Mouse (Mus musculus): ENCODE results near the gene Tecr. TPM values are rescaled to one million over a fixed set of nuclear protein-coding genes. Genes with fewer than 3 reads are reported as not detected.
"Not testable (repeated sequence)": the region's sequence is repeated elsewhere in the genome, so short reads cannot be mapped to it uniquely, and the experiment has no call there.

Tecr gene
- polyA plus RNA-seq, 1 experiment, result 322 TPM

GRCm38 (mm10) chr8:83608398-83608829 lies 643 bp upstream of the Tecr start:
- Histone ChIP-seq H3K27ac (ENCODE audit: insufficient read depth, low read depth, low read length) (peak overlapping the region; percentile 90), H3K36me3 (ENCODE audit: control insufficient read depth, insufficient read depth, low read length) (peaks cover 32% of the 10 kb centered on the region), H3K4me3 (ENCODE audit: low read depth, low read length) (peak overlapping the region; percentile 73), H3K4me1 (ENCODE audit: control insufficient read depth, insufficient read depth, insufficient read length, low read length) (peaks cover 10% of the 10 kb centered on the region; the same call in 1 of the 2 replicates), H3K27me3 (ENCODE audit: control insufficient read depth, insufficient read depth, low read length) (no peaks in the 10 kb centered on the region)
- TF ChIP-seq POLR2A (IDR thresholded peaks at IDR 0.05; ENCODE audit: low read depth, low read length), result no peak; the same call in 1 of the 2 replicates
- no peak for TF ChIP-seq CTCF (IDR thresholded peaks at IDR 0.05; ENCODE audit: extremely low read depth, insufficient read length, insufficient replicate concordance, low read depth, low read length)
- under 1% methylated on average over 51 of the region's 51 CpGs for WGBS

- no peak for TF ChIP-seq POLR2A (IDR thresholded peaks at IDR 0.05; ENCODE audit: low read depth, low read length)
- TF ChIP-seq CTCF (IDR thresholded peaks at IDR 0.05; ENCODE audit: extremely low read depth, insufficient read length, insufficient replicate concordance, low read depth, low read length), result no peak
- Histone ChIP-seq H3K27ac (ENCODE audit: insufficient read depth, low read depth, low read length) (peak overlapping the region; percentile 72), H3K4me1 (ENCODE audit: control insufficient read depth, insufficient read depth, insufficient read length, low read length) (peaks cover 12% of the 10 kb centered on the region; the same call in 1 of the 2 replicates), H3K27me3 (ENCODE audit: control insufficient read depth, insufficient read depth, low read length) (no peaks in the 10 kb centered on the region), H3K4me3 (ENCODE audit: low read depth, low read length) (no peak overlapping the region), H3K36me3 (ENCODE audit: control insufficient read depth, insufficient read depth, low read length) (no peaks in the 10 kb centered on the region)
- WGBS, result 11% methylated on average over 2 of the region's 2 CpGs
Measured at GRCm38 (mm10) chr8:83602650-83603029, 5.1 kb downstream of the Tecr start.

- peaks cover 10% of the 10 kb centered on the region; the same call in 1 of the 2 replicates for H3K4me1 ChIP-seq (ENCODE audit: control insufficient read depth, insufficient read depth, insufficient read length, low read length)
- H3K36me3 ChIP-seq (ENCODE audit: control insufficient read depth, insufficient read depth, low read length), result no peaks in the 10 kb centered on the region
- TF ChIP-seq POLR2A (IDR thresholded peaks at IDR 0.05; ENCODE audit: low read depth, low read length) (no peak), CTCF (IDR thresholded peaks at IDR 0.05; ENCODE audit: extremely low read depth, insufficient read length, insufficient replicate concordance, low read depth, low read length) (no peak)
- no peaks in the 10 kb centered on the region for H3K27me3 ChIP-seq (ENCODE audit: control insufficient read depth, insufficient read depth, low read length)
- H3K4me3 ChIP-seq (ENCODE audit: low read depth, low read length), result no peak overlapping the region
- no peak overlapping the region for H3K27ac ChIP-seq (ENCODE audit: insufficient read depth, low read depth, low read length)
Measured at GRCm38 (mm10) chr8:83599814-83600213, 8.0 kb downstream of the Tecr start.

- peaks cover 10% of the 10 kb centered on the region; the same call in 1 of the 2 replicates for H3K4me1 ChIP-seq (ENCODE audit: control insufficient read depth, insufficient read depth, insufficient read length, low read length)
- no peak overlapping the region for H3K27ac ChIP-seq (ENCODE audit: insufficient read depth, low read depth, low read length)
- no peaks in the 10 kb centered on the region for H3K36me3 ChIP-seq (ENCODE audit: control insufficient read depth, insufficient read depth, low read length)
- H3K27me3 ChIP-seq (ENCODE audit: control insufficient read depth, insufficient read depth, low read length), result no peaks in the 10 kb centered on the region
- TF ChIP-seq POLR2A (IDR thresholded peaks at IDR 0.05; ENCODE audit: low read depth, low read length) (no peak), CTCF (IDR thresholded peaks at IDR 0.05; ENCODE audit: extremely low read depth, insufficient read length, insufficient replicate concordance, low read depth, low read length) (no peak)
- H3K4me3 ChIP-seq (ENCODE audit: low read depth, low read length), result no peak overlapping the region
- WGBS, result 58% methylated on average over 1 of the region's 1 CpGs
Measured at GRCm38 (mm10) chr8:83598146-83598545, 9.6 kb downstream of the Tecr start.

GRCm38 (mm10) chr8:83596369-83596768 lies 11.4 kb downstream of the Tecr start:
- 7% methylated on average over 3 of the region's 3 CpGs for WGBS
- TF ChIP-seq CTCF (IDR thresholded peaks at IDR 0.05; ENCODE audit: extremely low read depth, insufficient read length, insufficient replicate concordance, low read depth, low read length) (peak; percentile 47; the same call in 1 of the 2 replicates), POLR2A (IDR thresholded peaks at IDR 0.05; ENCODE audit: low read depth, low read length) (no peak)
- Histone ChIP-seq H3K4me3 (ENCODE audit: low read depth, low read length) (no peak overlapping the region), H3K36me3 (ENCODE audit: control insufficient read depth, insufficient read depth, low read length) (no peaks in the 10 kb centered on the region), H3K27me3 (ENCODE audit: control insufficient read depth, insufficient read depth, low read length) (no peaks in the 10 kb centered on the region), H3K4me1 (ENCODE audit: control insufficient read depth, insufficient read depth, insufficient read length, low read length) (no peaks in the 10 kb centered on the region; the same call in 1 of the 2 replicates), H3K27ac (ENCODE audit: insufficient read depth, low read depth, low read length) (peak overlapping the region; percentile 17; the same call in 1 of the 2 replicates)

- not testable (repeated sequence) for H3K27me3 ChIP-seq (ENCODE audit: control insufficient read depth, insufficient read depth, low read length); H3K4me1 ChIP-seq (ENCODE audit: control insufficient read depth, insufficient read depth, insufficient read length, low read length); H3K36me3 ChIP-seq (ENCODE audit: control insufficient read depth, insufficient read depth, low read length); H3K4me3 ChIP-seq (ENCODE audit: low read depth, low read length)
- peak overlapping the region; percentile 88 for H3K27ac ChIP-seq (ENCODE audit: insufficient read depth, low read depth, low read length)
- 14% methylated on average over 3 of the region's 3 CpGs for WGBS
Measured at GRCm38 (mm10) chr8:83595050-83595345, 12.8 kb downstream of the Tecr start.

GRCm38 (mm10) chr8:83594167-83595049 lies 13.4 kb downstream of the Tecr start:
- Histone ChIP-seq H3K36me3 (ENCODE audit: control insufficient read depth, insufficient read depth, low read length) (no peaks in the 10 kb centered on the region), H3K4me3 (ENCODE audit: low read depth, low read length) (peak overlapping the region; percentile 93), H3K27ac (ENCODE audit: insufficient read depth, low read depth, low read length) (peak overlapping the region; percentile 90), H3K4me1 (ENCODE audit: control insufficient read depth, insufficient read depth, insufficient read length, low read length) (no peaks in the 10 kb centered on the region), H3K27me3 (ENCODE audit: control insufficient read depth, insufficient read depth, low read length) (no peaks in the 10 kb centered on the region)
- under 1% methylated on average over 43 of the region's 43 CpGs for WGBS
- TF ChIP-seq CTCF (IDR thresholded peaks at IDR 0.05; ENCODE audit: extremely low read depth, insufficient read length, insufficient replicate concordance, low read depth, low read length), result no peak
- peak; percentile 52; the same call in 1 of the 2 replicates for TF ChIP-seq POLR2A (IDR thresholded peaks at IDR 0.05; ENCODE audit: low read depth, low read length)

Data from small intestine, adult 2 months (tissue).